Mouse (Mus musculus): ENCODE data around the gene Gm20388.

DNA sequence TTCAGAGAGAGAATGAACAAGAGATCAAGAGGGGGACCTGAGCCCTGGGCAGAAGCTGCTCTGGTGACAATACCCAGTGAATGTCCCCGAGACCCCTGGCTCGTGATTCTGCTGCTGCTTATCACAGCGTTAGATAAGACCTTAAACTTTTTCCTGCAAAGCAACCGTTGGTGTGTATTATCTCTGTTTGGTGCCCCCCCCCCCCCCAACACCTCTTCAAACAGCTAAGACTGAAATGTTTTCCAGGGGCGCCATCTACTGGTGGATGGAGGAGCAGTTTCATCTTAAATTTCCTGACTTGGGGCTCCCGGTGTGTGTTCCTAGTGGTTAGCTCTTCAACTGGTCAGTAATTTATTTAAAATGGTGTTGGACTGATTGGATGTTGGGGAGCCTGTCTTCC lies 1999.0 kb downstream of the Gm20388 start:
- TF ChIP-seq CTCF (IDR thresholded peaks at IDR 0.05; ENCODE audit: low read depth) (peak; percentile 89), EP300 (optimal IDR thresholded peaks at IDR 0.05) (no peak)
